Mouse (Mus musculus): ENCODE data around the gene Dpf3. TPM values are rescaled to one million over a fixed set of nuclear protein-coding genes. Genes with fewer than 3 reads are reported as not detected.
A peak's percentile ranks its signal among the peaks of the same experiment; 100 is the strongest.

Gene Dpf3
- total RNA-seq, 2 experiments from 2014 or later: 6.0 to 7.0 TPM

GRCm38 (mm10) chr12:83168310-83168709 lies 319.2 kb downstream of the Dpf3 start:
- Histone ChIP-seq H3K4me3 (no peak overlapping the region), H3K27ac (peak overlapping the region; percentile 65)
- no peak for DNase-seq (ENCODE audit: extremely low spot score in 1 of 2, low spot score in 2 of 2)
- intact Hi-C loops (cut with DNase I): loop anchor here (2.0 to 5.0 kb wide), 2 partner anchors 154 to 318 kb away; partner anchors contain the start of gene Dpf3
- no peak for TF ChIP-seq CTCF (IDR thresholded peaks at IDR 0.05)

GRCm38 (mm10) chr12:83165058-83165457 lies 322.5 kb downstream of the Dpf3 start:
- Histone ChIP-seq H3K27ac (no peak overlapping the region), H3K4me3 (no peak overlapping the region)
- no peak for DNase-seq (ENCODE audit: extremely low spot score in 1 of 2, low spot score in 2 of 2)
- no peak for TF ChIP-seq CTCF (IDR thresholded peaks at IDR 0.05)
- intact Hi-C loops (cut with DNase I): loop anchor here (5.0 kb wide), 1 partner anchor 157 kb away; no protein-coding TSS in a partner anchor

Other genes starting within 250 kb of the Dpf3 start
- gene Dcaf4, start 32.8 kb upstream of the Dpf3 start, total RNA-seq (2021): 10 to 100 TPM; 31.6 to 32.3 TPM
- 10 to 100 TPM; 43.9 to 48.9 TPM for gene Zfyve1, start 109.5 kb upstream of the Dpf3 start, total RNA-seq (2021)
- 100 to 1,000 TPM; 109 to 127 TPM for gene Rbm25, start 143.5 kb upstream of the Dpf3 start, total RNA-seq (2021)
- 10 to 100 TPM; 60.7 to 61.7 TPM for gene Psen1, start 200.4 kb upstream of the Dpf3 start, total RNA-seq (2021)

Data from left cerebral cortex, adult 2 months (tissue).